Mouse (Mus musculus) Muller cell, postnatal 12 days (primary cell): ENCODE measurements at regions not wholly inside any gene's neighbourhood (a gene's known extent, or its start where the extent isn't known, plus 50 kb on each side); places are given as distances from the start of the nearest gene placed in this dataset.

Experiments
- DNase-seq: peaks from one replicate; pipeline ENCODE4 v3.0.0-alpha.2; 2015; ENCODE audit errors: inconsistent ontology term

GRCm38 (mm10) chr11:82588744-82589143 lies 175.4 kb downstream of the Cct6b start:
- no peak for DNase-seq

- DNase-seq = no peak
Measured at GRCm38 (mm10) chr11:82579841-82580415, 184.2 kb downstream of the Cct6b start.

- DNase-seq = no peak
Measured at GRCm38 (mm10) chr11:82576019-82576418, 187.3 kb downstream of the Tmem132e start.

- no peak for DNase-seq
Measured at GRCm38 (mm10) chr11:82573126-82573525, 184.4 kb downstream of the Tmem132e start.

GRCm38 (mm10) chr11:82571525-82571924 lies 182.8 kb downstream of the Tmem132e start:
- DNase-seq = peak; percentile 15

GRCm38 (mm10) chr11:82569819-82570218 lies 181.1 kb downstream of the Tmem132e start:
- no peak for DNase-seq

GRCm38 (mm10) chr11:82568219-82568676 lies 179.5 kb downstream of the Tmem132e start:
- DNase-seq = no peak

GRCm38 (mm10) chr11:82567014-82567685 lies 178.4 kb downstream of the Tmem132e start:
- no peak for DNase-seq

GRCm38 (mm10) chr11:82566092-82566491 lies 177.4 kb downstream of the Tmem132e start:
- DNase-seq = no peak

GRCm38 (mm10) chr11:82564181-82564580 lies 175.5 kb downstream of the Tmem132e start:
- no peak for DNase-seq

- no peak for DNase-seq
Measured at GRCm38 (mm10) chr11:82542028-82542427, 153.3 kb downstream of the Tmem132e start.

GRCm38 (mm10) chr11:82541376-82541775 lies 152.7 kb downstream of the Tmem132e start:
- no peak for DNase-seq

GRCm38 (mm10) chr11:82537931-82538330 lies 149.2 kb downstream of the Tmem132e start:
- DNase-seq = no peak

- DNase-seq = no peak
Measured at GRCm38 (mm10) chr11:82523200-82523802, 134.6 kb downstream of the Tmem132e start.

GRCm38 (mm10) chr11:82521383-82521782 lies 132.7 kb downstream of the Tmem132e start:
- DNase-seq = no peak

- DNase-seq = no peak
Measured at GRCm38 (mm10) chr11:82518691-82519090, 130.0 kb downstream of the Tmem132e start.

GRCm38 (mm10) chr11:82514526-82515144 lies 125.9 kb downstream of the Tmem132e start:
- peak; percentile 19 for DNase-seq

- peak; percentile 2 for DNase-seq
Measured at GRCm38 (mm10) chr11:82508564-82508963, 119.9 kb downstream of the Tmem132e start.
